Mouse (Mus musculus): ENCODE results near the gene Uri1. TPM values are rescaled to one million over a fixed set of nuclear protein-coding genes. Genes with fewer than 3 reads are reported as not detected.

Uri1 gene
- 48.6 and 54.0 TPM in 2 replicates for polyA plus RNA-seq (2016; fragmentation: Nextera tagmentation; extraction: Ambion mirVana)

- Histone ChIP-seq H3K27ac (no peak within 1 kb of the TSS), H3K27me3 (no peaks in the 10 kb centered on the region), H3K4me1 (no peaks in the 10 kb centered on the region), H3K4me2 (replicated peaks) (no peak within 1 kb of the TSS), H3K9me3 (no peaks in the 10 kb centered on the region), H3K36me3 (no peaks in the 10 kb centered on the region), H3K4me3 (no peak within 1 kb of the TSS), H3K9ac (no peak within 1 kb of the TSS)
- ATAC-seq (ENCODE audit: insufficient number of reproducible peaks, insufficient read depth, low FRiP score, low TSS enrichment) = no peak
- 90% methylated on average over 8 of the region's 8 CpGs for WGBS
Observed at GRCm38 (mm10) chr7:38023451-38023850, at the start of gene Uri1. Gene Uri1 (minus strand): TSS chr7:38023551.

- no peak overlapping the region for H3K4me3 ChIP-seq
- no peak overlapping the region for H3K4me2 ChIP-seq (replicated peaks)
- H3K9ac ChIP-seq = no peak overlapping the region
- H3K27me3 ChIP-seq = no peaks in the 10 kb centered on the region; the same call in 1 of the 2 replicates
- 80% methylated on average over 5 of the region's 5 CpGs for WGBS
- ATAC-seq (ENCODE audit: insufficient number of reproducible peaks, insufficient read depth, low FRiP score, low TSS enrichment) = no peak
- no peaks in the 10 kb centered on the region for H3K36me3 ChIP-seq
- no peak overlapping the region for H3K27ac ChIP-seq
- H3K4me1 ChIP-seq = peaks cover 11% of the 10 kb centered on the region; the same call in 1 of the 2 replicates
- H3K9me3 ChIP-seq = no peaks in the 10 kb centered on the region
Observed at GRCm38 (mm10) chr7:38071065-38071464, 47.7 kb upstream of the Uri1 start.

- Histone ChIP-seq H3K27me3 (no peaks in the 10 kb centered on the region; the same call in 1 of the 2 replicates), H3K27ac (no peak overlapping the region), H3K4me3 (no peak overlapping the region), H3K4me1 (peaks cover 11% of the 10 kb centered on the region; the same call in 1 of the 2 replicates), H3K36me3 (no peaks in the 10 kb centered on the region), H3K9ac (no peak overlapping the region), H3K4me2 (replicated peaks) (no peak overlapping the region), H3K9me3 (no peaks in the 10 kb centered on the region)
- WGBS = 36% methylated on average over 2 of the region's 2 CpGs
- no peak for ATAC-seq (ENCODE audit: insufficient number of reproducible peaks, insufficient read depth, low FRiP score, low TSS enrichment)
Observed at GRCm38 (mm10) chr7:38070663-38071062, 47.3 kb upstream of the Uri1 start.

GRCm38 (mm10) chr7:38064431-38064830 is 41.1 kb upstream of the Uri1 start:
- WGBS = 50% methylated on average over 4 of the region's 4 CpGs
- Histone ChIP-seq H3K4me3 (no peak overlapping the region), H3K4me1 (0 out of 2 replicates have a peak, but pooled peaks cover 4% of the 10 kb centered on the region), H3K9me3 (no peaks in the 10 kb centered on the region), H3K9ac (no peak overlapping the region), H3K4me2 (replicated peaks) (no peak overlapping the region), H3K27me3 (no peaks in the 10 kb centered on the region), H3K36me3 (no peaks in the 10 kb centered on the region), H3K27ac (no peak overlapping the region)
- ATAC-seq (ENCODE audit: insufficient number of reproducible peaks, insufficient read depth, low FRiP score, low TSS enrichment) = no peak

GRCm38 (mm10) chr7:38061060-38061970 is 38.0 kb upstream of the Uri1 start:
- Histone ChIP-seq H3K4me2 (replicated peaks) (peak overlapping the region; percentile 64), H3K4me3 (peak overlapping the region; percentile 50), H3K9ac (peak overlapping the region; percentile 63), H3K4me1 (0 out of 2 replicates have a peak, but pooled peaks cover 4% of the 10 kb centered on the region), H3K27ac (peak overlapping the region; percentile 46; the same call in 1 of the 2 replicates), H3K9me3 (no peaks in the 10 kb centered on the region), H3K36me3 (no peaks in the 10 kb centered on the region), H3K27me3 (no peaks in the 10 kb centered on the region)
- WGBS = under 1% methylated on average over 56 of the region's 57 CpGs
- ATAC-seq (ENCODE audit: insufficient number of reproducible peaks, insufficient read depth, low FRiP score, low TSS enrichment) = peak; percentile 92

- Histone ChIP-seq H3K9ac (no peak overlapping the region), H3K27me3 (no peaks in the 10 kb centered on the region)
Observed at GRCm38 (mm10) chr7:38059636-38060330, 36.4 kb upstream of the Uri1 start.

GRCm38 (mm10) chr7:38059096-38059495 is 35.7 kb upstream of the Uri1 start:
- Histone ChIP-seq H3K4me2 (replicated peaks) (no peak overlapping the region), H3K4me3 (no peak overlapping the region), H3K27ac (no peak overlapping the region), H3K4me1 (0 out of 2 replicates have a peak, but pooled peaks cover 4% of the 10 kb centered on the region), H3K9me3 (no peaks in the 10 kb centered on the region), H3K9ac (no peak overlapping the region), H3K27me3 (no peaks in the 10 kb centered on the region), H3K36me3 (no peaks in the 10 kb centered on the region)
- 39% methylated on average over 7 of the region's 7 CpGs for WGBS
- no peak for ATAC-seq (ENCODE audit: insufficient number of reproducible peaks, insufficient read depth, low FRiP score, low TSS enrichment)

More at GRCm38 (mm10) chr7:38059636-38060330, 36.4 kb upstream of the Uri1 start:
- H3K4me2 ChIP-seq (replicated peaks) = no peak overlapping the region
- 73% methylated on average over 8 of the region's 8 CpGs for whole genome bisulfite sequencing
- no peaks in the 10 kb centered on the region for H3K9me3 ChIP-seq
- H3K27ac ChIP-seq = no peak overlapping the region
- 0 out of 2 replicates have a peak, but pooled peaks cover 4% of the 10 kb centered on the region for H3K4me1 ChIP-seq
- H3K4me3 ChIP-seq = no peak overlapping the region
- ATAC-seq (ENCODE audit: insufficient number of reproducible peaks, insufficient read depth, low FRiP score, low TSS enrichment) = no peak
- H3K36me3 ChIP-seq = no peaks in the 10 kb centered on the region

GRCm38 (mm10) chr7:38055996-38056395 is 32.6 kb upstream of the Uri1 start:
- Histone ChIP-seq H3K4me2 (replicated peaks) (no peak overlapping the region), H3K36me3 (no peaks in the 10 kb centered on the region), H3K9ac (no peak overlapping the region), H3K4me3 (no peak overlapping the region), H3K9me3 (no peaks in the 10 kb centered on the region), H3K27ac (no peak overlapping the region), H3K4me1 (no peaks in the 10 kb centered on the region), H3K27me3 (no peaks in the 10 kb centered on the region)
- ATAC-seq (ENCODE audit: insufficient number of reproducible peaks, insufficient read depth, low FRiP score, low TSS enrichment) = no peak
- whole genome bisulfite sequencing = 70% methylated on average over 2 of the region's 2 CpGs

- Histone ChIP-seq H3K9me3 (no peaks in the 10 kb centered on the region), H3K4me3 (no peak overlapping the region), H3K27me3 (no peaks in the 10 kb centered on the region), H3K9ac (no peak overlapping the region), H3K27ac (no peak overlapping the region), H3K4me2 (replicated peaks) (no peak overlapping the region), H3K36me3 (no peaks in the 10 kb centered on the region), H3K4me1 (no peaks in the 10 kb centered on the region)
- no peak for ATAC-seq (ENCODE audit: insufficient number of reproducible peaks, insufficient read depth, low FRiP score, low TSS enrichment)
- 90% methylated on average over 9 of the region's 9 CpGs for WGBS
Observed at GRCm38 (mm10) chr7:38054246-38054645, 30.9 kb upstream of the Uri1 start.

GRCm38 (mm10) chr7:38047229-38047628 is 23.9 kb upstream of the Uri1 start:
- Histone ChIP-seq H3K9ac (no peak overlapping the region), H3K27me3 (no peaks in the 10 kb centered on the region)

GRCm38 (mm10) chr7:38041244-38041643 is 17.9 kb upstream of the Uri1 start:
- H3K4me1 ChIP-seq = no peaks in the 10 kb centered on the region
- no peak overlapping the region for H3K4me2 ChIP-seq (replicated peaks)
- H3K27me3 ChIP-seq = no peaks in the 10 kb centered on the region
- no peak overlapping the region for H3K4me3 ChIP-seq
- no peaks in the 10 kb centered on the region for H3K36me3 ChIP-seq
- no peak for ATAC-seq (ENCODE audit: insufficient number of reproducible peaks, insufficient read depth, low FRiP score, low TSS enrichment)
- H3K9me3 ChIP-seq = no peaks in the 10 kb centered on the region
- H3K27ac ChIP-seq = no peak overlapping the region
- WGBS = 81% methylated on average over 3 of the region's 3 CpGs
- H3K9ac ChIP-seq = no peak overlapping the region

More at GRCm38 (mm10) chr7:38047229-38047628, 23.9 kb upstream of the Uri1 start:
- H3K27ac ChIP-seq = no peak overlapping the region
- H3K4me3 ChIP-seq = no peak overlapping the region
- no peak overlapping the region for H3K4me2 ChIP-seq (replicated peaks)
- H3K36me3 ChIP-seq = no peaks in the 10 kb centered on the region
- no peaks in the 10 kb centered on the region for H3K9me3 ChIP-seq
- no peaks in the 10 kb centered on the region for H3K4me1 ChIP-seq
- 72% methylated on average over 5 of the region's 5 CpGs for WGBS
- ATAC-seq (ENCODE audit: insufficient number of reproducible peaks, insufficient read depth, low FRiP score, low TSS enrichment) = no peak

Measured in embryonic facial prominence, embryonic 12.5 days (tissue).